Mouse (Mus musculus): Measurements from ENCODE around the gene Tmed3. TPM values are rescaled to one million over a fixed set of nuclear protein-coding genes. Genes with fewer than 3 reads are reported as not detected.

The Tmed3 gene
- 24.9 TPM for polyA plus RNA-seq (2017; shearing (Covaris generic))

GRCm38 (mm10) chr9:89704265-89705196 is at the start of gene Tmed3:
Gene Tmed3 (minus strand): TSS chr9:89705068.

DNA sequence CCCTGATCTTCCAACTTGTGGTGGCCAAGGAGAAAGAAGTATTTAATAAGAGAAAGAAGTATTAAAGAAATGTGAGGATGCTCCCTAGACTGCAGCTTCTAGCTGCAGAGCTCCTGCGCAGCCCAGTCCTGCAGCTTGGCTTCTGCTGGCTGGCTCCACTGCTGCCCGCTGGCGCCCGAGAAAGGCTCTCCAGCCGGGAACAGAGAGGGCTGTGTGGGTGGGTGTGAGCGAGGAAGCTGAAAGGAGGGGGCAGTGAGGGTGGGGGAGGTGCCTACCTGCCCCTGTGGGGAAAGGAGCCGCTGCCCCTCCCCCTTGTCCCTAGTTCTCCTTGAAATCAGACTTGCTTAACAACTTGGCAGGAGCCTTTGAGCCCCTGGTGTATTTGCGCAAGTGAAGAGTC is 33.4 kb upstream of the Tmed3 start, which contains the start of gene Ankrd34c:
Gene Ankrd34c (minus strand): TSS at position 181 of the 400 bp plus-strand sequence.

Other genes starting within 250 kb of the Tmed3 start
- gene Minar1, start 81.9 kb downstream of the Tmed3 start, polyA plus RNA-seq (2017; shearing (Covaris generic)) = 0.13 TPM
- not detected for gene Ankrd34c, start 33.4 kb upstream of the Tmed3 start, polyA plus RNA-seq (2017; shearing (Covaris generic))
- gene Rasgrf1, start 204.8 kb upstream of the Tmed3 start, polyA plus RNA-seq (2017; shearing (Covaris generic)) = 0.72 TPM

Data from effector memory CD4-positive, alpha-beta T cell, adult 7 months (primary cell).